Mouse (Mus musculus): Measurements from ENCODE around the gene Prorsd1.

DNA sequence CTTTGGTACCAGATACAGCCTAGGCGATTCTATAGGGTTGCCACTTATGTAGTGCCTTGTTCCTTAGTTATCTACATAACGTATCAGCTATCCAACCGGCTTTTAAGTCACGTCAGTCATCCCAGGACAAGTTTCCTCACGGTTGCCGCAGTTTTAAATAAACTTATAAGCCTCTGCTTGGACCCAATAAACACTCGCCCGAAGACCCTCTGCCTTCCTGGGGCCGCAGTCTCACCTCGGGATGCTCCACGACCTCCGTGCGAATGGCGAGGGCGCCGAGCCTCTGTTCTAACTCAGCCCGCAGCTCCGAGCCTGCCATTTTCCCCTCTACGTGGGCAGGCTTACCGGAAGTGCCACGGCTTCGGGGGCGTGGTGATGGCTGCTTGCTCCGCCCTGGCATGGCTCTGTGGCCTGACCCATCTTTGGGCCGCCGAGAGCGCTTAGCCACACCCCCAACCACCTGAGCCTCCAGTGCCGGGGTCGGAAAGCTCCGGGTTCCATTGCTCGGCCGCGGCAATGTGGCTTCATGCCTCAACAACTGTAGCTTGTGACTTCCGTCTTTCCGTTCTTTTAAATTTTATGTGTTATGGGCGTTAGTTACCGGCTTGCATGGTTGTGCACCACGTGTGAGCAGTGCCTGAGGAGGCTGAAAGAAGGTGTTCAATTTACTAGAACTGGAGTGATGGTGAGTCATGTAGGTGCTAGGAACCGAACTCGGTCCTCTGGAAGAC lies at the start of gene Prorsd1:
- no peak for TF ChIP-seq CTCF (IDR thresholded peaks at IDR 0.05; ENCODE audit: extremely low read depth, insufficient read depth, insufficient read length, insufficient replicate concordance)
- peak; percentile 92 for TF ChIP-seq POLR2A (IDR thresholded peaks at IDR 0.05; ENCODE audit: low read depth, low read length)

Measured in spleen, adult 2 months (tissue).